Mouse (Mus musculus) neural tube, embryonic 12.5 days (tissue): ENCODE results near the gene Mlx. TPM values are rescaled to one million over a fixed set of nuclear protein-coding genes. Genes with fewer than 3 reads are reported as not detected.

Source experiments
- ATAC-seq: fragments of 200-750 bp; cut with Nextera tagmentation; 2 replicates; pipeline ENCODE4 v1.8.0; 2017; ENCODE audit warnings: low read depth, mild to moderate bottlenecking, moderate TSS enrichment, moderate library complexity; ENCODE audit not compliant: low FRiP score
- H3K27ac ChIP-seq: fragments of 300-500 bp; sonication (generic); 2 replicates; pipeline ENCODE4 v1.5.1; 2016
- H3K27me3 ChIP-seq: fragments of 300-500 bp; sonication (generic); replicated peaks from 2 replicates; pipeline ENCODE4 v1.6.1; 2016; ENCODE audit warnings: mild to moderate bottlenecking
- H3K36me3 ChIP-seq: fragments of 300-500 bp; sonication (generic); 2 replicates; pipeline ENCODE4 v1.6.1; 2016; ENCODE audit warnings: mild to moderate bottlenecking
- H3K4me1 ChIP-seq: fragments of 300-500 bp; sonication (generic); 2 replicates; pipeline ENCODE4 v1.6.1; 2016
- H3K4me2 ChIP-seq: fragments of 300-500 bp; sonication (generic); replicated peaks from 2 replicates; pipeline ENCODE4 v1.6.1; 2016; ENCODE audit warnings: mild to moderate bottlenecking
- H3K4me3 ChIP-seq: fragments of 300-500 bp; sonication (generic); 2 replicates; pipeline ENCODE4 v1.5.1; 2016
- H3K9ac ChIP-seq: fragments of 300-500 bp; sonication (generic); 2 replicates; pipeline ENCODE4 v1.6.1; 2016; ENCODE audit warnings: mild to moderate bottlenecking
- H3K9me3 ChIP-seq: fragments of 300-500 bp; sonication (generic); 2 replicates; pipeline ENCODE4 v1.6.1; 2016; ENCODE audit warnings: mild to moderate bottlenecking
- WGBS: fragments of 180-500 bp; shearing (Covaris S2); methylation state at CpG from one replicate; pipeline ENCODE4 v1.1.7; 2016; 5-methylcytosine and 5-hydroxymethylcytosine counted together
- polyA plus RNA-seq: library from polyadenylated mRNA; unstranded; fragments of >200 nt; fragmentation: Nextera tagmentation; extraction: Ambion mirVana; gene quantifications from 2 replicates; pipeline ENCODE4 v1.2.1, GENCODE M21; 2016

The Mlx gene
- polyA plus RNA-seq, 1 experiment from 2014 or later: 59.6 TPM

GRCm38 (mm10) chr11:101084811-101085210, 2.3 kb upstream of the Mlx start:
- ATAC-seq: no peak
- 95% methylated on average over 12 of the region's 12 CpGs for WGBS
- H3K9ac ChIP-seq: no peak overlapping the region
- peaks cover 36% of the 10 kb centered on the region for H3K4me1 ChIP-seq
- H3K9me3 ChIP-seq: no peaks in the 10 kb centered on the region
- no peak overlapping the region for H3K27ac ChIP-seq
- H3K36me3 ChIP-seq: peaks cover 26% of the 10 kb centered on the region
- H3K4me3 ChIP-seq: no peak overlapping the region
- H3K27me3 ChIP-seq: peaks cover 17% of the 10 kb centered on the region
- H3K4me2 ChIP-seq: no peak overlapping the region

- H3K36me3 ChIP-seq: peaks cover 36% of the 10 kb centered on the region
- H3K9ac ChIP-seq: no peak overlapping the region
- ATAC-seq: no peak
- WGBS: 89% methylated on average over 18 of the region's 18 CpGs
- H3K27ac ChIP-seq: no peak overlapping the region
- no peak overlapping the region for H3K4me3 ChIP-seq
- H3K9me3 ChIP-seq: no peaks in the 10 kb centered on the region
- peaks cover 7% of the 10 kb centered on the region for H3K27me3 ChIP-seq
- H3K4me1 ChIP-seq: peaks cover 35% of the 10 kb centered on the region
- peak overlapping the region; percentile 97; the same call in 1 of the 2 replicates for H3K4me2 ChIP-seq
These were observed 1.3 kb upstream of the Mlx start for GRCm38 (mm10) chr11:101085617-101086322.

GRCm38 (mm10) chr11:101086323-101086674, 778 bp upstream of the Mlx start:
- Histone ChIP-seq H3K27ac (peak overlapping the region; percentile 79; the same call in 1 of the 2 replicates), H3K36me3 (peaks cover 41% of the 10 kb centered on the region), H3K9me3 (no peaks in the 10 kb centered on the region), H3K4me3 (no peak overlapping the region), H3K27me3 (0 out of 2 replicates have a peak, but pooled peaks cover 2% of the 10 kb centered on the region), H3K9ac (no peak overlapping the region; the same call in 1 of the 2 replicates), H3K4me2 (peak overlapping the region; percentile 97), H3K4me1 (peaks cover 35% of the 10 kb centered on the region)
- 91% methylated on average over 6 of the region's 6 CpGs for WGBS
- no peak for ATAC-seq

- WGBS: 9% methylated on average over 8 of the region's 8 CpGs
- Histone ChIP-seq H3K27ac (peak overlapping the region; percentile 42; the same call in 1 of the 2 replicates), H3K4me2 (peak overlapping the region; percentile 97), H3K4me1 (peaks cover 35% of the 10 kb centered on the region), H3K4me3 (peak overlapping the region; percentile 91), H3K9ac (peak overlapping the region; percentile 93), H3K36me3 (peaks cover 55% of the 10 kb centered on the region), H3K9me3 (no peaks in the 10 kb centered on the region), H3K27me3 (no peaks in the 10 kb centered on the region)
- ATAC-seq: no peak
These were observed 592 bp downstream of the Mlx start for GRCm38 (mm10) chr11:101087682-101088055.

- 95% methylated on average over 1 of the region's 1 CpGs for WGBS
These were observed 2.9 kb downstream of the Mlx start for GRCm38 (mm10) chr11:101089931-101090330.

GRCm38 (mm10) chr11:101094930-101095313, 7.8 kb downstream of the Mlx start:
- H3K9me3 ChIP-seq: no peaks in the 10 kb centered on the region
- no peak overlapping the region for H3K27ac ChIP-seq
- no peak for ATAC-seq
- H3K27me3 ChIP-seq: no peaks in the 10 kb centered on the region
- H3K4me1 ChIP-seq: peaks cover 10% of the 10 kb centered on the region
- peaks cover 73% of the 10 kb centered on the region for H3K36me3 ChIP-seq
- peak overlapping the region; percentile 92 for H3K4me2 ChIP-seq
- H3K9ac ChIP-seq: peak overlapping the region; percentile 61
- H3K4me3 ChIP-seq: peak overlapping the region; percentile 61
- WGBS: under 1% methylated on average over 18 of the region's 18 CpGs

More at GRCm38 (mm10) chr11:101089931-101090330, 2.9 kb downstream of the Mlx start:
- no peak overlapping the region for H3K27ac ChIP-seq
- H3K4me2 ChIP-seq: no peak overlapping the region
- peaks cover 33% of the 10 kb centered on the region for H3K4me1 ChIP-seq
- no peak overlapping the region for H3K4me3 ChIP-seq
- H3K27me3 ChIP-seq: no peaks in the 10 kb centered on the region
- no peak overlapping the region for H3K9ac ChIP-seq
- peaks cover 63% of the 10 kb centered on the region for H3K36me3 ChIP-seq
- ATAC-seq: no peak
- no peaks in the 10 kb centered on the region for H3K9me3 ChIP-seq

- H3K36me3 ChIP-seq: peaks cover 73% of the 10 kb centered on the region
- H3K9me3 ChIP-seq: no peaks in the 10 kb centered on the region
- no peaks in the 10 kb centered on the region for H3K27me3 ChIP-seq
- peak within 1 kb of the TSS; percentile 61 for H3K4me3 ChIP-seq
- ATAC-seq: peak; percentile 96
- H3K9ac ChIP-seq: peak within 1 kb of the TSS; percentile 61
- peak within 1 kb of the TSS; percentile 60; the same call in 1 of the 2 replicates for H3K27ac ChIP-seq
- H3K4me2 ChIP-seq: peak within 1 kb of the TSS; percentile 92
- peaks cover 10% of the 10 kb centered on the region for H3K4me1 ChIP-seq
- WGBS: under 1% methylated on average over 43 of the region's 43 CpGs
These were observed 8.4 kb downstream of the Mlx start, which contains the start of gene Psmc3ip for GRCm38 (mm10) chr11:101095314-101096024. TSS of gene Psmc3ip (minus strand) at chr11:101095436.

- Histone ChIP-seq H3K4me1 (peaks cover 10% of the 10 kb centered on the region), H3K9ac (no peak overlapping the region), H3K36me3 (peaks cover 70% of the 10 kb centered on the region), H3K27me3 (no peaks in the 10 kb centered on the region), H3K9me3 (no peaks in the 10 kb centered on the region), H3K27ac (no peak overlapping the region), H3K4me2 (no peak overlapping the region), H3K4me3 (no peak overlapping the region)
- WGBS: 86% methylated on average over 8 of the region's 8 CpGs
- ATAC-seq: no peak
These were observed 11.2 kb downstream of the Mlx start for GRCm38 (mm10) chr11:101098231-101098630.

- Histone ChIP-seq H3K27me3 (no peaks in the 10 kb centered on the region), H3K27ac (no peak overlapping the region), H3K9me3 (no peaks in the 10 kb centered on the region), H3K4me2 (no peak overlapping the region), H3K4me1 (no peaks in the 10 kb centered on the region), H3K4me3 (no peak overlapping the region), H3K36me3 (peaks cover 64% of the 10 kb centered on the region), H3K9ac (no peak overlapping the region)
- WGBS: 92% methylated on average over 5 of the region's 5 CpGs
- ATAC-seq: no peak
These were observed 15.9 kb downstream of the Mlx start for GRCm38 (mm10) chr11:101103011-101103410.

- Histone ChIP-seq H3K4me2 (no peak overlapping the region), H3K4me3 (no peak overlapping the region), H3K27ac (no peak overlapping the region), H3K9ac (no peak overlapping the region), H3K36me3 (peaks cover 8% of the 10 kb centered on the region), H3K4me1 (no peaks in the 10 kb centered on the region), H3K27me3 (no peaks in the 10 kb centered on the region), H3K9me3 (no peaks in the 10 kb centered on the region)
- ATAC-seq: no peak
- WGBS: 76% methylated on average over 4 of the region's 4 CpGs
These were observed 22.3 kb downstream of the Mlx start for GRCm38 (mm10) chr11:101109351-101109750.

GRCm38 (mm10) chr11:101110708-101111107, 23.6 kb downstream of the Mlx start:
- no peak for ATAC-seq
- no peak overlapping the region for H3K27ac ChIP-seq
- H3K4me1 ChIP-seq: peaks cover 3% of the 10 kb centered on the region; the same call in 1 of the 2 replicates
- H3K36me3 ChIP-seq: peaks cover 2% of the 10 kb centered on the region; the same call in 1 of the 2 replicates
- no peak overlapping the region for H3K9ac ChIP-seq
- H3K4me2 ChIP-seq: no peak overlapping the region
- no peaks in the 10 kb centered on the region for H3K9me3 ChIP-seq
- no peaks in the 10 kb centered on the region for H3K27me3 ChIP-seq
- 65% methylated on average over 5 of the region's 5 CpGs for WGBS
- no peak overlapping the region for H3K4me3 ChIP-seq

- Histone ChIP-seq H3K27me3 (no peaks in the 10 kb centered on the region), H3K4me1 (peaks cover 3% of the 10 kb centered on the region; the same call in 1 of the 2 replicates), H3K4me3 (no peak overlapping the region), H3K9me3 (no peaks in the 10 kb centered on the region), H3K9ac (no peak overlapping the region), H3K4me2 (no peak overlapping the region), H3K36me3 (no peaks in the 10 kb centered on the region), H3K27ac (no peak overlapping the region)
- no peak for ATAC-seq
- WGBS: 94% methylated on average over 4 of the region's 4 CpGs
These were observed 24.1 kb downstream of the Mlx start for GRCm38 (mm10) chr11:101111178-101111577.
